Mouse (Mus musculus): ENCODE measurements around the gene Gm9922. TPM values are rescaled to one million over a fixed set of nuclear protein-coding genes. Genes with fewer than 3 reads are reported as not detected.

Gene Gm9922
- total RNA-seq, 2 experiments from 2014 or later, result 1.0 TPM; not detected in 1

DNA sequence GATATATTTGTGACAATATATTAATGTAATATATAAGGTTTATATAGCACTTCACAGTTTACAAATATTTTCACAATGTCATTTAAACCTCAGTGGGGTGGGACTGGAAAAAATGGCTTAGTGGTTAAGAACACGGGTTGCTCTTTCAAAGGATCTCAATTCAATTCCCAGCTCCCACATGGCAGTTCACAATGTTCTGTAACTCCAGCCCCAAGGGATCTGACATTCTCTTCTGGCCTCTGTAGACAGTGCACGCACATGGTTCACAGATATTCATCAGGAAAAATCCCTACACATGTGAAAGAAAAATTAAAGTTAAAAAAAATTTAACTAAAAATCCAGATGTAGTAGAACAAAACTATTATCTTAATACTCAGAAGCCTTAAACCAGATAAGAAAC is 41.2 kb downstream of the Gm9922 start:
- intact Hi-C loops (cut with DNase I), result no loop called here
- DNase-seq, result no peak

- DNase-seq, result no peak
- intact Hi-C loops (cut with DNase I), result no loop called here
These were observed 41.9 kb downstream of the Gm9922 start for GRCm38 (mm10) chr14:101687696-101688095.

Other genes starting within 250 kb of the Gm9922 start
- gene Tbc1d4, start 120.6 kb downstream of the Gm9922 start, total RNA-seq (2021), result 1 to 10 TPM; 7.3 to 8.5 TPM
- gene Commd6, start 89.1 kb downstream of the Gm9922 start, total RNA-seq (2021), result 10 to 100 TPM; 45.0 to 48.1 TPM
- gene Uchl3, start 75.8 kb downstream of the Gm9922 start, total RNA-seq (2021), result 100 to 1,000 TPM in 1 of 2 experiments, 10 to 100 TPM in 1; 94.0 to 114 TPM
- 10 to 100 TPM; 90.3 to 97.8 TPM for gene Lmo7, start 143 bp upstream of the Gm9922 start, total RNA-seq (2021)